Mouse (Mus musculus) C2C12 (cell line): ENCODE results near the gene Snx14.

Experiments used
- CTCF ChIP-seq: IDR thresholded peaks from one replicate; pipeline ENCODE4 v1.5.1; 2011; ENCODE audit not compliant: control insufficient read depth, insufficient read depth, insufficient read length
- MAX ChIP-seq: IDR thresholded peaks from one replicate; pipeline ENCODE4 v1.6.1; 2011; ENCODE audit warnings: mild to moderate bottlenecking, control low read depth

DNA sequence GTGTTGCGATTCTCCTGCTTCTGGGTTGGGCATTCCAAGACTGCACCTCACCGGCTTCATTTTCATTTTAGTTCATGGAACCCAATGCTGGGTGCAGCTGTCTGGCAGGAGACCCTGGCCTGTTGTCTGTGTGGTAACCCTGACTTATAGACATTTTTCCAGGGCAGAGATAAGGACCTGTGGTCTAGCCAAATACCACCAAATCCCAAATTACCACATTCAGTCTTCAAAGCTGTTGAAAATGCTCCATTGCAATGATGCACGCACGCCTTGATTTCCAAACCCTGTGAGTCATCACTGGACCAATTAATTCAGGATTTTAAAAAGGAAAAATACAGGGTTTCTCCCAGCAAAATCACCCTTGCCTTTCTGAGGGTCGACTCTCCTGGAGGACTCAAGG, 70.3 kb downstream of the Snx14 start:
- TF ChIP-seq CTCF (no peak), MAX (no peak)
